Mouse (Mus musculus) ovary, postnatal 36 days (tissue): Measurements from ENCODE around the gene Thsd4.
"Not testable (repeated sequence)": the region's sequence is repeated elsewhere in the genome, so short reads cannot be mapped to it uniquely, and the experiment has no call there.

Source experiments
- DNase-seq: peaks from one replicate; pipeline ENCODE4 v3.0.0; 2022; ENCODE audit warnings: low spot score, mixed read lengths

The Thsd4 gene

GRCm38 (mm10) chr9:59942501-59943085, 579.3 kb downstream of the Thsd4 start:
- DNase-seq = no peak

- DNase-seq = no peak
Measured at GRCm38 (mm10) chr9:59941885-59942350, 579.9 kb downstream of the Thsd4 start.

GRCm38 (mm10) chr9:59940913-59941884, 580.6 kb downstream of the Thsd4 start:
- DNase-seq = no peak

DNA sequence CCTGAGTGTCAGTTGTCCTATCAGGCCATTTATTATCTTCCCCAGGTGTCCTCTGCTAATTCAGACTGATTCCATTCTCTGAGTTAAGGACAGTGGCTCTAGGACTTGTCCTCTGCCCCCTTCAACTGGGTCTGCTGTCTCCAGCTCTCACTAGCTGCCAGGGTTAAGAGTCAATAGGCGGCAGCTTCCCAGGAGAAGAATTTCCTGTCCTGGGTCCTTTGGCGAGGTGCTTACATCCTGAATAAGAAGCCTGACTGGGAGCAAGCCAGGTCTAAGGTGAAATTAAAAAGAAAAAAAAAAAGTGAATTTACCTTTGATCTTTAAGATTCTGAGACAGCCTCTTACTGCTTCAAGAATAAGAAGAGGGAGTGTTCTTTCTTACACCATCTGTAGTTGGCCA, 582.2 kb downstream of the Thsd4 start:
- no peak for DNase-seq

- no peak for DNase-seq
Measured at GRCm38 (mm10) chr9:59938529-59938928, 583.3 kb downstream of the Thsd4 start.

GRCm38 (mm10) chr9:59935866-59936265, 586.0 kb downstream of the Thsd4 start:
- DNase-seq = not testable (repeated sequence)

DNA sequence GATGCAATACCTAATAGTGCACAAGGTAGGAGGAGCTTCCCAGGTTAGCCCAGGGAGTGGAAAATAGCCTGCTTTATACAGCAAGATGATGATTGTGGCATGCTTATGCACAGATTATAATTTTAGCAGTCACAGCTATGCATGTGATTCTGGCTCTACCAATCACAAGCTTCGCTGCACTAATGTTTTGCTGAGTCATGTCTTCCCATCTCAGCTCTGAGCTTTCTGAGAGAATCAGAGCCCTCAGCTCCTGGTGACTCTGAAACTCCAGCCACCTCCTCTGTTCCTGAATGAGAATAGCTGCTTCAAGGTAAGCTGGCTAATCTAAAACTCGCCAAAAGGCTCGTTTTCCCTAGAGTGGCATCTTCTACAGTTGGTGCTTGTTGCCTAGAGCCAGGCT, 591.6 kb downstream of the Thsd4 start:
- no peak for DNase-seq
